ENCODE assay signal across 10 mouse cellular contexts in genomic region chr7:30812291-30812807, GRCm38 (mm10). TPM values are rescaled to one million over a fixed set of nuclear protein-coding genes. Genes with fewer than 3 reads are reported as not detected.
DNase-seq lines count a peak whose midpoint lies in the region; ATAC-seq and TF ChIP-seq lines count a peak whose summit lies in the region.
"Had no signal": no experiment of that assay in that cellular context is flagged by ENCODE, and none has a peak within 500 bp of the region (broad histone marks: within the 10 kb centered on the region; RNA-seq: fewer than 3 reads in every experiment).

No protein-coding gene starts in this region.

- H3K4me1 ChIP-seq in forebrain, embryonic 12.5 days, result no peaks in the 10 kb centered on the region

- peak; percentile 22 for DNase-seq in kidney, adult 18-20 months
- DNase-seq in kidney, postnatal 10 days, result no peak
- DNase-seq in brain, embryonic 14.5 days (ENCODE audit: low read depth), result peak; percentile 54
- DNase-seq in layer of hippocampus, postnatal 36 days, result peak; percentile 18 to 21
- DNase-seq in c-Kit-positive CD71-positive TER-119-positive erythroid progenitor cells, embryonic 14.5 days (ENCODE audit: low spot score), result no peak
- DNase-seq in frontal cortex, adult 2 months (ENCODE audit: extremely low spot score in 1 of 2, low spot score in 1 of 2), result no peak

- H3K9me3 ChIP-seq in forebrain, embryonic 12.5 days, result no peaks in the 10 kb centered on the region

- no peaks in the 10 kb centered on the region for H3K27me3 ChIP-seq in forebrain, embryonic 12.5 days

- H3K36me3 ChIP-seq in forebrain, embryonic 12.5 days (replicated peaks), result no peaks in the 10 kb centered on the region

- H3K4me3 ChIP-seq in forebrain, embryonic 12.5 days (replicated peaks), result no peak overlapping the region

- no peak overlapping the region for H3K4me2 ChIP-seq in forebrain, embryonic 12.5 days

- 72% methylated on average over 6 of the region's 6 CpGs for WGBS in forebrain, embryonic 12.5 days

- peak; percentile 75 for ATAC-seq in megakaryocyte progenitor cell, adult 5-6 weeks (replicated peaks; ENCODE audit: poor library complexity)
- ATAC-seq in forebrain, embryonic 12.5 days (ENCODE audit: low FRiP score), result no peak

- no peak overlapping the region for H3K9ac ChIP-seq in forebrain, embryonic 12.5 days

- H3K27ac ChIP-seq in forebrain, embryonic 12.5 days, result no peak overlapping the region

- no peak for TF ChIP-seq CTCF in brain, embryonic 14.5 days (IDR thresholded peaks at IDR 0.05; ENCODE audit: borderline replicate concordance, extremely low read depth, insufficient read depth, insufficient read length)

- TF ChIP-seq POLR2A in brain, embryonic 14.5 days (IDR thresholded peaks at IDR 0.05; ENCODE audit: borderline replicate concordance, extremely low read depth, insufficient read depth, insufficient read length, poor library complexity, severe bottlenecking), result no peak

RNA-seq across cellular contexts. Expression of gene Ffar2, which starts 11.2 kb away (rescaled TPM):
- polyA plus RNA-seq in brain, embryonic 14.5 days (2012; rRNA removed), result 0.13 and 0.46 TPM in 2 replicates
- not detected for total RNA-seq in layer of hippocampus, postnatal 36 days (2021)
- total RNA-seq in megakaryocyte progenitor cell, adult 5-6 weeks (2015), result 8.5 and 8.8 TPM in 2 replicates
- 25.9 and 31.5 TPM in 2 replicates for total RNA-seq in megakaryocyte progenitor cell, adult 5-6 weeks (2017)
- not detected in 2 replicates for polyA plus RNA-seq in forebrain, embryonic 12.5 days (2016; fragmentation: Nextera tagmentation; extraction: Ambion mirVana)
- 0.13 and 0.14 TPM in 2 replicates for polyA plus RNA-seq in frontal cortex, adult 2 months (2012; rRNA removed)

RNA-seq across cellular contexts. Expression of gene Krtdap, which starts 24.7 kb away (rescaled TPM):
- polyA plus RNA-seq in brain, embryonic 14.5 days (2012; rRNA removed), result 5.6 and 30.7 TPM in 2 replicates
- total RNA-seq in layer of hippocampus, postnatal 36 days (2021), result not detected
- total RNA-seq in megakaryocyte progenitor cell, adult 5-6 weeks (2015), result not detected in 2 replicates
- not detected in 2 replicates for total RNA-seq in megakaryocyte progenitor cell, adult 5-6 weeks (2017)
- polyA plus RNA-seq in forebrain, embryonic 12.5 days (2016; fragmentation: Nextera tagmentation; extraction: Ambion mirVana), result not detected in 2 replicates
- polyA plus RNA-seq in frontal cortex, adult 2 months (2012; rRNA removed), result not detected in 2 replicates

RNA-seq across cellular contexts. Expression of gene Ffar3, which starts 43.6 kb away (rescaled TPM):
- polyA plus RNA-seq in brain, embryonic 14.5 days (2012; rRNA removed), result not detected in 2 replicates
- not detected for total RNA-seq in layer of hippocampus, postnatal 36 days (2021)
- not detected in 2 replicates for total RNA-seq in megakaryocyte progenitor cell, adult 5-6 weeks (2015)
- not detected in 2 replicates for total RNA-seq in megakaryocyte progenitor cell, adult 5-6 weeks (2017)
- polyA plus RNA-seq in forebrain, embryonic 12.5 days (2016; fragmentation: Nextera tagmentation; extraction: Ambion mirVana), result not detected in 2 replicates
- not detected in 2 replicates for polyA plus RNA-seq in frontal cortex, adult 2 months (2012; rRNA removed)
- polyA plus RNA-seq: gonadal fat pad, adult 2 months; limb, embryonic 14.5 days had no signal

RNA-seq across cellular contexts. Expression of gene Dmkn, which starts 48.8 kb away (rescaled TPM):
- 3.5 and 14.2 TPM in 2 replicates for polyA plus RNA-seq in brain, embryonic 14.5 days (2012; rRNA removed)
- under 1 TPM in 1 of 2 experiments, not detected in 1; 0.91 TPM for total RNA-seq in layer of hippocampus, postnatal 36 days (2021)
- total RNA-seq in megakaryocyte progenitor cell, adult 5-6 weeks (2015), result 81.7 and 87.4 TPM in 2 replicates
- total RNA-seq in megakaryocyte progenitor cell, adult 5-6 weeks (2017), result 95.3 and 119 TPM in 2 replicates
- not detected in 2 replicates for polyA plus RNA-seq in forebrain, embryonic 12.5 days (2016; fragmentation: Nextera tagmentation; extraction: Ambion mirVana)
- 4.5 and 8.2 TPM in 2 replicates for polyA plus RNA-seq in frontal cortex, adult 2 months (2012; rRNA removed)

RNA-seq across cellular contexts. Expression of gene Ffar1, which starts 49.0 kb away (rescaled TPM):
- polyA plus RNA-seq in brain, embryonic 14.5 days (2012; rRNA removed), result not detected in 2 replicates
- not detected for total RNA-seq in layer of hippocampus, postnatal 36 days (2021)
- total RNA-seq in megakaryocyte progenitor cell, adult 5-6 weeks (2015), result not detected in 2 replicates
- total RNA-seq in megakaryocyte progenitor cell, adult 5-6 weeks (2017), result not detected in 2 replicates
- polyA plus RNA-seq in forebrain, embryonic 12.5 days (2016; fragmentation: Nextera tagmentation; extraction: Ambion mirVana), result not detected in 2 replicates
- polyA plus RNA-seq in frontal cortex, adult 2 months (2012; rRNA removed), result not detected in 2 replicates

Comparison
In these comparisons a context has a peak if more than half of its experiments do, and no peak if none do; other contexts are left out.
1. DNase-seq: peak in kidney, adult 18-20 months (single experiment), brain, embryonic 14.5 days (single experiment) and layer of hippocampus, postnatal 36 days (2 of 2); none in kidney, postnatal 10 days (single experiment), c-Kit-positive CD71-positive TER-119-positive erythroid progenitor cells, embryonic 14.5 days (single experiment) and frontal cortex, adult 2 months (0 of 2).